Mouse (Mus musculus): ENCODE results near the gene Ankrd28. TPM values are rescaled to one million over a fixed set of nuclear protein-coding genes. Genes with fewer than 3 reads are reported as not detected.

Ankrd28 gene
- total RNA-seq, 2 experiments from 2014 or later: 26.9 to 28.7 TPM

DNA sequence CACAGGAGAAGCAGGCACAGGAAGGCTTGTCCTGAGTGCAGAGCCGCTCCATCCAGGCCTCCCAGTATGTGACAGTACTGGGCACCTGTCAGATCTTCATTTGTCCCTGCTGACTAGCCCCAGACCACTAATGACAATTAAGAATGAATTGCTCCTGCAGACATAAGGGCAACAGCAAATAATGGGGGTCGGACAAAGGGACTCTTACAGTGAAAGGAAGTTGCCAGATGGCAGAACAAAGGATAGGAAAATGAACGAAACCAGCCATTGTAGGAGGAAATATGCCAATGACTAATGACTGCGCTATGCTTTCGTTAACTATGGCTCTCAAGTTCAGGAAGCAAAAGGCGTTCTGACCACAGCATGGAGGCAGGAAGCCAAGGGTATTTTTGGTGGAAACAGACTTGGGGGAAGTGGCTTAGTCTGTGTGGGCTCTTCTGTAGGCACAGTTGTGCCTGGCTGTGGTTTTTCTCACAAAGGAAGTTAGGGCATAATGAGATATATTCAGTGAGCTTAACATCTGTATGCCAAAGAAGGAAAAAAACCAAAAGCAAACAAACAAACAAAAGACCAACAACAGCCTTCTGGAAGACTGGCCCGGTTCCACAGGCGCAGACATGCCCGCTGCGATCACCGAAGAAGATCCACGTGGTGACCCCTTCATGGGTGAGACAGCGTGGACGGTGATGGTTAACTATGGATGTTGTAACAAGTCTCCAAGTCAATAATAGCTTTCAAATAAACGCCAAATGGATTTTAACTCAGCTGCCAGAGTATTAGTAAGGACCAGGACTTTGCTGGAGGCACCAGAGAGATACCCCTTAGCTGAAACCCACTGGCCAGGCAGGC, 160.6 kb downstream of the Ankrd28 start:
- intact Hi-C loops (cut with DNase I): no loop called here
- peak; percentile 45 to 62 for DNase-seq

DNA sequence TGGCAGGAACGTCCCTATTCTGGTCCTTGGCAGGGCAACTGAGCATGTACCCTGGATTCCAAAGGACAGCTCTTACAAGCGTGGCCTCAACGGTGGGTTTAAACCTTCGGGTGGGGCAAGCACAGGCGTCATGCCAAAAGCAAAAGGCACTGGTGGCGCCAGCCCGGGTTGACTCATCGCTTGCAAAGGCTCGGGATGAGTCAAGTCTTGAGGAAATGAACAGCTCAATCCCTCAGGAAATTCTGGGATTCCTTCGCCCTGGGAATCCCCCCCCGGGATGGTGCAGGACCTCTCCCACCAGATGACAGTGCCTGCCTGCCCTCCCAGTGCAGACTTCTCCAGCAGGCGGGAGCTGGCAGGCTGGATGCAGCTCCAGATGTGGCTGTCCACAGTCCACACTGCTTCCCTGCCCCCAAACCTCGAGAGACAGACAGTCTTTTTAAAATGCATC, 161.3 kb downstream of the Ankrd28 start:
- DNase-seq: peak; percentile 72 to 78
- intact Hi-C loops (cut with DNase I): no loop called here

DNA sequence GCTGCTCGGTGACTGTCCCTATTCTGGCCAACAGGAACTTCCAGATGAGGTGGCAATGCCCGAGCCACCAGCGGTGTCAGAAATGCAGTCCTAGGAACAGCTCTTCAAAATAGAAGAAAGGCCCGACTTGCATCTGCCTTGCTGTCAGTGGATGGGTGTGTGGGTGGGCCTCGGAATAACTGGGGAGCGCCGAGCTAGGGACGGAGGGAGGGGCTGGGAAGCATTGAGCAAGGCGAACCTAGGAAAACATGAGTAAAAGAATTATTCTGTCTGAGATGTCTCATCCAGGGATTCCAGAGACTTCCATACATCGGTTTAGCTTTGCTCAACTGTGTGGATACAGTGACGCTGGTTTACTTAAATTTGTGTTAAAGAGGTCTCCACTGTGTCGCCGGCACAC, 162.1 kb downstream of the Ankrd28 start:
- no peak for DNase-seq
- intact Hi-C loops (cut with DNase I): no loop called here

DNA sequence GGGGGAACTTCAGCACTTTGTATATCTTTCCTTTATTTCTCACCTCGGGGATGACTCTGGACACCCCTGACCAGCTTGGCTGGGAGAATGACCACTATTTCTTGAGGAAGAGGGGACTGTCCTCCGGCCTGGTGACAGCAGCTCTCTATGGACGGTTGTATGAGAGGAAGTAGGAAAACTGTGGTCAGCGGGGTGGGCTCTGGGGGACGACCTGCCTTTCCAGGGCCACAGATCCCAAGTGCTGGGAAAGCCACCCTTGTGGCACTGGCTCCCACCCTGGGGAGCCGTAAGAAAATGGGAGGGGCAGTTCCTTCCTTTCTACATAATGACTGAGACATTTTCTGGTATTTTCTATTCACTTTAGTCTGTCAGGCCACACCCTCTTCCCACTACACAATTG, 162.7 kb downstream of the Ankrd28 start:
- no peak for DNase-seq
- intact Hi-C loops (cut with DNase I): no loop called here

DNA sequence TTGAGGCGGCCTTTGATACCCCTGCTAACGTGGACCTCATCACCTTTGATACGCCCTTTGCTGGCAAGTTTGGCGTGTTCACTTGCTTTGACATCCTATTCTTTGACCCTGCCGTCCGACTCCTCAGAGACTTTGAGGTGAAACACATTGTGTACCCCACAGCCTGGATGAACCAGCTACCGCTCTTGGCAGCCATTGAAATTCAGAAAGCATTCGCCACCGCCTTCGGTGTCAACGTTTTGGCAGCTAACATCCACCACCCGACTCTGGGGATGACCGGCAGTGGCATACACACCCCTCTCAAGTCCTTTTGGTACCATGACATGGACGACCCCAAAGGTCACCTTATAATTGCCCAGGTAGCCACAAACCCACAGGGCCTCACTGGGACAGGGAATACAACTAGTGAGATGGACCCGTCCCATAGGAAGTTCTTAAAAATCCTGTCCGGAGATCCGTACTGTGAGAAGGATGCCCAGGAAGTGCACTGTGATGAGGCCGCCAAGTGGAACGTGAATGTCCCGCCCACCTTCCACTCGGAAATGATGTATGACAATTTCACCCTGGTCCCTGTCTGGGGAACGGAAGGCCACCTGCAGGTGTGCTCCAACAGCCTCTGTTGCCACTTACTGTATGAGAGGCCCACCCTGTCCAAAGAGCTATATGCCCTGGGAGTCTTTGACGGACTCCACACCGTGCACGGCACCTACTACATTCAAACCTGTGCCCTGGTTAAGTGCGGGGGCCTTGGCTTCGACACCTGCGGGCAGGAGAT, 163.3 kb downstream of the Ankrd28 start:
- DNase-seq: no peak
- intact Hi-C loops (cut with DNase I): no loop called here

DNA sequence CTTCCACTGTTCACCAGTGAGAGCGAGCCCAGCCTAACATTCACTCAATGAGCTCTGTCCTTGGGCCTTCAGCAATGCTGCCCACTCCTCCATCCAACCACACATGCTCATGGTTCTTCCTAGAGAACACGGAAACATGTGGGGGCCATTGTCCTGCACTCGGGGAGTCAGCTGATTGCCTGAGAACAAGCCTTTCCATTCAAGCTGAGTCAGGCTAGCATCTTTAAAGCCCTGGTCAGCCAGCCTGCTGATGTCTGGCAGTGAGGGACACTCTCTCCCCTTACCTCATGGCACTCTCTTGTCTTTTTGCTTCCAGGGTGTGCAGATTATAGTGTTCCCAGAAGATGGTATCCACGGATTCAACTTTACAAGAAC, 164.9 kb downstream of the Ankrd28 start:
- DNase-seq: no peak
- intact Hi-C loops (cut with DNase I): no loop called here

DNA sequence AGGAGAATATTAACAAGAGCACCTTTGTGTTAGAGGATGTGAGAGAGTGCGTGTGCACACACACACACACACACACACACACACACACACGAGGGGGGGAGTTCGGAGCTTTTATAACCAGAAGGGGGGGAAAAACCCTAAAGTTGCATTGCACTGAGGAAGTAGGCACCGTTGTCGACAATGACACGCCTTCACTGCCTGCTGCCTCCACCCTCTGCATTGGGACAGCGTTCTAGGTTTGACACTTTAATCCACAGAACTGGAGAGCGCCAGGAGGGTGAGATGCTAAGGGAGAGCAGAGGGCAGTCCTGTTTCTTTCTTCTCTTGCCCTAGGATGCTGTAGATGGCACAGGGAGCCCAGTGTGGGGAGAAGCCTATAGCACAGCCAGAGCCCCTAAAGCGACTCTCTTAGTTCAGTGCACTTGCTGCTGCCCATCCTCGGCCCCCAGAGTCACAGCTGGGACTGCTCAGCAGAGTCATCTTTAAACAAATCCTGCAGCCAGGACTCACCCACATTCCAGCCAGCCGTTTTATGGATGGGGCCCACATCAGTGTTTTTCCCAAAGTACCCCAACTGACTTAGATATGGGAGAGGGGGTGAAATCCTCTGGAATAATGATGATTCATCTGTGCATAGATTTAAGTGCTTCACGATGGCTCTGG, 165.4 kb downstream of the Ankrd28 start:
- no peak for DNase-seq
- intact Hi-C loops (cut with DNase I): loop anchor here (5.0 kb wide), 2 partner anchors 32 to 367 kb away; no protein-coding TSS in a partner anchor

DNA sequence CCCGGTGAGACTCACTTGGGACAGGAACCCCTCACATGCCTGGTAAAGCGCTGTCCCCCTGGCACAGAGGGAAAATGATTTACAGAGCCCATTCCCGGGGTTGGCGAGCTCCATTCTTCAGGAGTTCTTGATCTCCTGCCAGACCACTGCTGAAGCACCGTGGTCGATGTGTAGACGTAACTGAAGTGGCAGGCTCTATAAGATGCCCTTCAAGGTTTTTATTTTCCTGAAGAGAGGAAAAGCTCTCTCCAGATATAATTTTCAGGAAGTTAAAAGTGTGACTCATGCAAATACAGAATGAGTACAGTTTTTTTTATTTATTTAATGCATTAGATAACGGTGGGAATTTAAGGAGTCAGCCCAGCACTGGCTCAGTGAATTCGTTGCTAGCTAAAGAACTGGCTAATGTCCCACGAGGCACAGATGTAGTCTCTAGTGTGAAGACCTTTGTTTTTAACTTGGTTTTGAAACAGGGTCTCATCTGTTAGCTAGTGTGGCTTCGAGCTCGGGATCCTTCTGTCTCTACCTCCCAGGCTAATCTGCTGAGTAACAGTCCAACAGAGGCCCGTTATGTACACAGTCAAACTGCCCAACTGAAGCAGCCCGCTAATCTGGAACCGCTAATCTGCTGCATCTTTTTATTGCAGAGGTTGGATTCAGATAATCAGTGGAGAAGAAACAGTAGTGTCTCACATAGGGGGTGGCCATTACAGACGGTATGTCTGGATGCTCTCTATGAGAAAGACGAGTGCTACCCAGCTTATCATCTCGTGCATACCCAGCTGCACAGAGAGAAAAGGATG, 166.2 kb downstream of the Ankrd28 start:
- DNase-seq: no peak
- intact Hi-C loops (cut with DNase I): loop anchor here (5.0 kb wide), 2 partner anchors 33 to 368 kb away; no protein-coding TSS in a partner anchor

DNA sequence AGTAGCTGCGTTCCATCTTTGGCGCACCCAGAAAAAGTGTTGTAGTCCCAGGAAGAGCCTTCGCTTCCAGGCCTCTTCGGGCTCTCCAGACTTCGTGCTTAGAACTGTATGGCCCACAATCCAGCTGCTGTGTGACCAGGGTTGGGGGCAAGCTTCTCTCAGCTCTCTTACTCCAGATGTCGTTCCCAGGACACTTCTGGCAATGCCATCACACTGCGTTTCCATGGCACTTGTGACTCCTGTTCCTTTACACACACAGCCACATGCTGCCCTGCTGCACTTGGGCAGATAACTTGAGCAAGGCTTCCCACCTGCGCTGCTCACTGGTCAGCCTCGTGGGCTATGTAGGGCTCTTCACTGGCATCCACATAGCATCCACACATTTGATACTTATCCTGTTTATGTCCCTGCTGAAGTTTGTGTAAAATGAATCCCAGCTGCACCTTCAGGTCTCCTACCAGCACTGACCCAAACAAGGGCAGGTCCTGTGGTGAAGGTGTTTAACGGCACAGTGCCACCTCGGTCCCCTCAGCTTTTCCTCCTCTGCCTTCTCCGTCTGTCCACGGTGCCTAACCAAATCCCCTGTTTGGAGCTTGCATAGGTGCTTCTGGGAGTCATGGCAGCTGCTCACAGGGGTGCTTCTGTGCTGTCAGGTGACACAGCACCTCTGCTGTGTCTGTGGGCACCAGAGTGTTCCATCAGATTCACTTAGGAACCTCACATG, 166.9 kb downstream of the Ankrd28 start:
- no peak for DNase-seq

DNA sequence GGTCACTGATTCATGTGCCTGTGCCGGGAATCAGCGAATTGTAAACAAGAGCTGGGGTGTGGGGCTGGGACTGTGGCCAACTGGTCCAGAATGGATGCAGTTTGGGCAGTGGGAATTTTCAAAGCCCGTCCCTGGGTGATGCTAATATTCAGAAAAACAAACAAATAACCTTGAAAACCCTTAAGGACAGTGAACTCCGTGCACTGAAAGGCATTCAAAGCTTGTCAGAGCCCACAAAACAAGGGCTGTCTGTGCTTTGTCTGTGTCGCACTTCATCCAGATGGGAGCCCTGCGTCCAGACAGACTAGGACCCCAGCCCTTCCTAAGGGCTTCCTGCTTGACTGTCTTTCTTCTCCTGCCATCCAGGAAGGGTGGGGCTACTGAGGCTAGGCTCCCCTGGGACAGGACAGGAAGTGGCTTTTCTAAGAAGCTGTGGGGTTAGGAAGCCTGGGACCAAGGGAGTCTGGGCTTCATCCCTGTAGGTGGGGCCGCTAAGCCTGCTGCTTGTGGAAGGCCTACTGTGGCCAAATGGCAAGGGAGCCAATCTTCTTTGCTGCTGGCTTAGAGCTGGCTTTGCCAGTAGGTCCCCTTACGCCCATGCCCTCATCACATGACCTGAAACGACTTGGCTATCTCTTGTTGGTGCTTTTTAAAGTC, 167.8 kb downstream of the Ankrd28 start:
- intact Hi-C loops (cut with DNase I): loop anchor here (5.0 kb wide), 2 partner anchors 35 to 370 kb away; no protein-coding TSS in a partner anchor
- peak; percentile 81 to 84 for DNase-seq

More for the DNA sequence above, 166.9 kb downstream of the Ankrd28 start:
- intact Hi-C loops (cut with DNase I): loop anchor here (5.0 kb wide), 2 partner anchors 34 to 369 kb away; no protein-coding TSS in a partner anchor

DNA sequence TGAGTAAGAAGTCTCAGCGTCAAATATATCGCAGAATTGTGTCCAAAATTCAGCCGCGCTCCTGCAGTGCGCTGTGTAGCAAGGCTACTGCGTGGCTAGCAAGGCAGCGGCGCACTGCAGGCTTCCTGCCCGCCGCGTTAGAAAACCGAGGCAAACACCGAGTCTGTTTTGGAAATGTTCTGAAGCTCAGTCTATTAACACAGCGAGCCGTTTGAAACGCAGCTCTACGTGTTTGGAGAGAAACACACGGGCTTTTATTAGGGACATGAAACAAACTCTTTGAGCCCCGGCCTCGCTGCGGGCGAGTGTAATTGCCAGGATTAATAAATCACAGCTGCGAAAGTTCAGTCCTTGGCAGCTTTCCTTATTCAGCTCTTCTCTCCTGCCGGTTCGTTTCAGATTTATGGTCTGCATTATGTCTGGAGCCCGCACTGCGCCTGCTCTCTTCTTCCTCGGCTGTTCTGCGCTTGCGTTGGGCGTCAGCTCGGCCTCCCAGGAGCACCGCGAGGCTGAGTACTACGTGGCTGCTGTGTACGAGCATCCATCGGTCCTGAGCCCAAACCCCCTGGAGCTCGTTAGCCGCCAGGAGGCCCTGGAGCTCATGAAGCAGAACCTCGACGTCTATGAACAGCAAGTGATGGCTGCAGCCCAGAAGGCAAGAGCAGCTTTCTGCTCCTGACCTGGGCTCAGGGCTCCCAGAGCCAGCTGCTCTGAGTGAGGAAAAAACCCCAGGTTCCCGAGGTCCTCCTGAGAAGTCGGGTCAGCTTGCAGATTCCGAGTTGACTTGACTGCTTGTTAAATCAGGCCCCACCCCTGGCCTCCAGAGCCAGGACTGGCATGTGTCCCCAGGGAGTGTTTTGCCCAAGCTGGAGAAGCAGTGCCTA, 168.5 kb downstream of the Ankrd28 start:
- intact Hi-C loops (cut with DNase I): loop anchor here (5.0 kb wide), 2 partner anchors 35 to 370 kb away; no protein-coding TSS in a partner anchor
- peak; percentile 82 to 83 for DNase-seq

DNA sequence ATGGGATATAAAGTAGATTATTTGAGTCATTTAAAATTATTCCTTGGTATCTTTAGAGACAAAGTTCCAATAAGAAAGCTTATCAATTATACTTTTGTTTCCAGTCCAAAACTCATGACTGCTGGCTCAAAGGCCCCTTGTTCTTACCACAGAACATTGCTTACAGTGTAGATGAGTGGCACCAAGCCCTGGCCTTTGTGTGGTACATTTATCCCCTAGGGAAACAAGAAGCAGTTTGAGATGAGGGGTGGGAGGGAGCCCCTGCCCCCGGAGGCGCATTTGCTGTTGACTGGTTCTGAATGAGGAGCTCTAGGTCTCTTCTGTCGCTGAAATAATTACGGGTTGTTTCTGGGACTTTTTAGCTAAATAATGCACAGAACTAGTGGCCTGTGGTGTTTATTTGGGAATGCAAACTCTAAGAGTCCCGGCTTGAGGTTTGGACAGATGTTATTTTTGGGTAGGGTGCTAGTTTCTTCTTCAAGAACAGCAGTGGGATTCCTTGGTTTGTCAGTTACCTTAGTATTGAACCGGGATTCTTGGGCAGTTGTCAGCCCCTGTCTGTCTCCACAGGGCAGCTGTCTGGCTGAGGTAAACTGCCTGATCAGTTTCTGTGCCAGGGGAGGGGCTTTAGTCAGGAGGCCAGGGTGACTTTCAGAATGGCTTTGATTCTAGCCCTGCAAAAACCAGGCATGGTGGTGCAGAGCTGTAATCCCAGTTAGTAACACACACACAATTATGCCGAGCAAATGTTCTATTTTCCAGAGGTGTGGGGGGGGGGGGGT, 169.9 kb downstream of the Ankrd28 start:
- DNase-seq: no peak
- intact Hi-C loops (cut with DNase I): loop anchor here (5.0 kb wide), 2 partner anchors 37 to 372 kb away; no protein-coding TSS in a partner anchor

DNA sequence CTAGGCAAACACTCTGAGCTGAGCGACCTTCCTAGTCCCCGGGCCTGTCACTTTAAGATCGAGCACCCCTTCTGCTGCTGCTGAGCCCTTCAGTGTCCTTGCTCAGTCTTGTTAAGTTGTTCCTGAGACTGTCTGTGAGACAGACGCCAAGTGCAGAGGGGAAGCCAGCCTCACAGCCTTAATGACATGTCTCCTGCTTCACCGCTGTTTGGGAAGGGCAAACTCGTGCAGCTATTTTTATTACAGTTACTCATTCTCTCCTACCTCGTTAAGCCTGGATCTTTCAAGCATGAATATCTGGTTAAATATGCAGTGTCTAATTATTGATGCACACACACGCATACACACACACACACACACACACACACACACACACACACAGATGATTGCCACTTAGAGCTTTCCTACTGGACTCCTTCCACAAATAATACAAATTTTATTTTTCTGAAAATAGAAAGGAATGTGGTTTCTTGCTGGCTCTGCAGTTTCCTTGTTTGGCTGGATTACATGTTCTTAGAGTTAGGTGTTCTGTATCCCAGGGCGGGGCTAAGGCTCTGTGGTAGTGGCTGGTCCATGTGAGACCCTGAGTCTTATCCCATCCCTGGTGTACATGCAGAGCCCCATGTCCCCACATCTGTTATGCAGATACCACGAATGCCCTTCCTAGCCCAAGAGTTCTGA, 170.8 kb downstream of the Ankrd28 start:
- peak; percentile 53 to 62 for DNase-seq
- intact Hi-C loops (cut with DNase I): loop anchor here (5.0 kb wide), 3 partner anchors 38 to 373 kb away; no protein-coding TSS in a partner anchor

DNA sequence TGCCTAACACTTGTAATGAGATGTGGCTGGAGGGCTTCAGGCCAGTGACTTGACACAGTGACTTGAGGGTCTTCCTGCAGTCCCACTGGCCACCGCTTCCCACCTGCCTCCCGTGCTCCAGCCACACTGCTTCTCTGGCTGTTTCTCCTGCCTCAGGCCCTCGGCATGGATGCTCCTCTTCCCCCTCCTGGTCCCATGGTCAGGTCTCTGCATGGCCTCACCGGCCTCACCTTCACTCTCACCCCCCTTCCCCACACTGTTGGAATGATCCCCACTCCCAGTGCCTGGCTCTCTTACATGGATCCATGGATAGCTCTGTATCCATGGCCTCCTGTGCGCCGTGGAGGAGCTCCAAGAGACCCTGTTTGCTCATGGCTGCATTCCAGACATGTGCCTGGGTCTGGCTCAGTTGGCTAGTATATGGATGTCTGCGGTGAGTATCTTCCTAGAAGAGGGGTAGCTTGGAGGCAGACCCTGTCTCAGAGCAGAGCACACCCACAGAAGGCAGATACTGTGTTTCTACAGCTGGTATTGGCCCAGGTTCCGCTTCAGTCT, 172.2 kb downstream of the Ankrd28 start:
- no peak for DNase-seq

DNA sequence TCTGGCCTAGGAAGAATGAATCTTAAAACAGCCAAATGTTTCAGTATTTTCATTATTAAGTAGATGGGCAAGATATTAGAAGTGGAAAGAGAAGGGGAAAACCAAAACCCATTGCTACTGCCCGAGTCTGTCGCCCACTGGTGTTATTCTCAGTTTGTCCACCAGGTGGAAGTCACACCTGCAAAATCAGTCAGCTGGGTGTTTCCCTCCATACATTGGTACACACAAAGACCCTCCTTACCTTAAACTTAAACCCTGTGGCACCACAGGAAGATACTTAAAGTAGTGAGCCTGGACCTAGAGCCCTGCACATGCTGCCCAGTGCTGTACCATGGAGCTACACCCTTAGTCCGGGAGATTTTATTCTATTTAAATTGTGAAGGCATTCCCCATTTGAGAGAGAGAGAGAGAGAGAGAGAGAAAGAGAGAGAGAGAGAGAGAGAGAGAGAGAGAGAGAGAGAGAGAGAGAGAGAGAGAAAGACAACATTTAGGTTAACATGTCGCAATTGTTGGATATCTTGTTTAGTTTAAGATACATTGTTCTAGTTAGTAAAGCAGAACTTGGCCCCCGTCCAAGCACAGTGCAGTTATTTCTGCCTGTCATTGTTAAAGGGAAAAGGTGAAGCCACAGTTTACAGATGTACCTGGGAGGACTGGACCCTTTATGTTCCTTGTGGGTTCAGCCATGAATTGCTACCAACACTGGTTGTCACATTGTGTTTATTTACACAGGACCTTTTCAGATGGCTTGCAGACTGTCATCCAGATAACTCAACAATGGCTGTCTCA, 173.4 kb downstream of the Ankrd28 start:
- intact Hi-C loops (cut with DNase I): loop anchor here (1.0 to 5.0 kb wide), 3 partner anchors 133 to 420 kb away; no protein-coding TSS in a partner anchor
- DNase-seq: peak; percentile 74 to 82

More for the DNA sequence above, 172.2 kb downstream of the Ankrd28 start:
- intact Hi-C loops (cut with DNase I): loop anchor here (5.0 kb wide), 1 partner anchor 284 kb away; no protein-coding TSS in a partner anchor
